Comparison of ENCODE assay signal across 2 mouse cellular contexts in genomic region chr8:70765838-70766570, GRCm38 (mm10).
TF ChIP-seq lines count a peak whose summit lies in the region.

No protein-coding gene starts in this region.

TF ChIP-seq in C2C12, 6 proteins besides CTCF, POLR2A, EP300 and RAD21 (continued from another document):
- TF ChIP-seq MAX (IDR thresholded peaks at IDR 0.05) (no peak), FOSL1 (IDR thresholded peaks at IDR 0.05; ENCODE audit: insufficient read depth, low read length, poor library complexity, severe bottlenecking) (no peak), USF1 (IDR thresholded peaks at IDR 0.05; ENCODE audit: low read depth) (no peak)

TF ChIP-seq in ES-E14, 5 proteins besides CTCF, POLR2A, EP300 and RAD21 (continued from another document):
- TF ChIP-seq MAFK (IDR thresholded peaks at IDR 0.05; ENCODE audit: insufficient read depth, low read depth, low read length), result no peak
- no peak for TF ChIP-seq CHD2 (IDR thresholded peaks at IDR 0.05; ENCODE audit: low read depth, low read length)
